Mouse (Mus musculus) CD4-positive helper T cell, adult 2 months (primary cell): ENCODE measurements around the gene Ppfibp1.

Source experiments
- DNase-seq: peaks from one replicate; pipeline ENCODE4 v3.0.0-alpha.2; 2012; ENCODE audit warnings: low read depth, missing footprints, low spot score

The Ppfibp1 gene

DNA sequence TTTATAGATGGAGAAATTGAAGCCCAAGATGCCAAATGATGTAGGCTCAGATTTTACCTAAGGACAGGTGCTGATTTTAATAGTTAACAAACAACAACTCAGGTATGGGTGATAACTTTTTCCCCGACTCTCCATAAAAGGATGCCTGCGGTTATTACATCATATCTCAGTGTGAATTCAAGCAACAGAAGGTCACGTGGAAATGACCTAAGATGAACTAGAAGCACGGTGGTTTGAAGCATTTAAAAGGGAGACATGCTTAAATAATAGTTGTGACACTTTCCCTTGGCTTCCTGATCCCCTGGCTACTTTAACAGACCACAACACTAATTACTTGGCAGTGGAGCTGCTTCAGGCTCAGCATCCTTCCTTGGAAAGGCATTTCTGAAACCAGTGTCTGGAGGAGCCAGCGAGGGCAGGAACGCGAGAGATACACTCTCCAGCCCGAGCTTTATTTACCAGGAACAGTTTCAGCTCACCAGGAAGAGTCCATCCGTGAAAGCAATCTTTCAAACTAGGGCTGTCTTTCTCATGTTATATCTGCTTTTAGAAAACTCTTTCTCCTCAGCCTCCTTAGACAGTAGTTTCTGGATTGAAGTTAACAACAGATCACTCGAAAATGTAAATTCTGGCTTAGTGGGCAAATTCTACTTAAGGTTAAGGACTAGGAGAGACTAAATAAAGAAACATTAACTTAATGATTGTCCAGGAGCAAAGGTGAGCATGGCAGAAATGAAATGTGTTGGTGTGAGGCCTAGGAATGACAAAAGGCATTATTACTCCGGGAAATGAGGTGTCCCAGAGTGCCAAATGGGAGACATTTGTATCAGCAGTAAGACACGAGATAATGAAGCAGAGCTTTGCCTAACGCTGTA, 6.2 kb upstream of the Ppfibp1 start:
- no peak for DNase-seq

DNA sequence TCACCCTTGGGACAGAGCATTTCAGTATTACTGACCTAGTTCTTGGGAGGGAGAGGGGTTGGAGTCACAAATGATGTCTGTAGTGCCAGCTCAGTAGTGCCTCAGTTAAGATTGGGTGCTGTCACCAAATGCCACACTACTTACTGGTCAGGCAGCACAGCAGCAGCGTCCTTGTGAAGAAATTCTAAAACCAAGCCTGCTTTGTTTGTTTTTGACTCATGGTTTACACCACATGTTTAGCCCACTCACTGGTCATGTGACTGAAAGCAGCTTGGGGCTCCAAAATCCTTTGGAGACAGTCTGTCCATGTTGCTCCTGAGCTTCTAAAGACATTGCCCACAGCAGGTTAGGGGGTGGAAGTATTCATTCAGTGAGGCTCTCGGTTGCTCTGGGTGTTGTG, 4.9 kb upstream of the Ppfibp1 start:
- no peak for DNase-seq

DNA sequence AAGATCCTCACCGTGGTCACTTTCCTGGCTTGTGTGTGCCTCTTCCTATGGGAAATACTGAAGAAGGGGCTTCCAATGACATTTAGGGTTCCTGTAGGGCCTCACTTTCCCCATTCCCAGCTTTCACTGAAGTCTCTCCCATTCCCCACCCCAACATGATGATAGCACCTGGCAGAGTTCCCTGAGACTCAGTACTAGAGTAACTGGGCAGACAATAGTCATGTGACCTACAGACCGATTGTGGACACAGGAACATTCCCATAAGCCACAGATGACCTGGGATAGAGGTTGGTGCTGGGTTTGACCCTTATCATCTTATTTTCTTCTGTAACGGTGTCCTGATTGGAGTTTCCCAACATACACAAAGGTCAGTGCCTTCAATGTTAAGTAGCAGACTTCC, 4.1 kb upstream of the Ppfibp1 start:
- no peak for DNase-seq

DNA sequence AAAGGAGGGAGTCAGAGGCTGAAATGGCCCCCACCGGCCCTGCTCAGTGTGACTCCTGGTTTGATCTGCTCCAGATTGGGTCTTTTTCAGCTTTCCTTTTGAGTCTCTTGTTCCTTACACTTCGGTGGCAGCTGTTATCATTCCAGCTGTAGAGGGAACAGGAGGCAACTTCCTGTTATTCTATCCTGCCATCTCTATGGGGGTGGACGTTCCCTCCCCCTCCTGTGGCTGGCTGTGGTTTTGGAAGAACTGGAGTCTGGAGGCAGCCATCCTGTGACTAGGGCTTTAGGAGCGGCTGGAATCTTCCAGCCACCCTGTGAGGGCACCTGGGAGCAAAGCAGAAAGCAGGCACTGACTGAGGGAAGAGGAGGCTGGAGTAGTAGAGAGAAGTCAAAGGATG, 3.4 kb upstream of the Ppfibp1 start:
- no peak for DNase-seq

DNA sequence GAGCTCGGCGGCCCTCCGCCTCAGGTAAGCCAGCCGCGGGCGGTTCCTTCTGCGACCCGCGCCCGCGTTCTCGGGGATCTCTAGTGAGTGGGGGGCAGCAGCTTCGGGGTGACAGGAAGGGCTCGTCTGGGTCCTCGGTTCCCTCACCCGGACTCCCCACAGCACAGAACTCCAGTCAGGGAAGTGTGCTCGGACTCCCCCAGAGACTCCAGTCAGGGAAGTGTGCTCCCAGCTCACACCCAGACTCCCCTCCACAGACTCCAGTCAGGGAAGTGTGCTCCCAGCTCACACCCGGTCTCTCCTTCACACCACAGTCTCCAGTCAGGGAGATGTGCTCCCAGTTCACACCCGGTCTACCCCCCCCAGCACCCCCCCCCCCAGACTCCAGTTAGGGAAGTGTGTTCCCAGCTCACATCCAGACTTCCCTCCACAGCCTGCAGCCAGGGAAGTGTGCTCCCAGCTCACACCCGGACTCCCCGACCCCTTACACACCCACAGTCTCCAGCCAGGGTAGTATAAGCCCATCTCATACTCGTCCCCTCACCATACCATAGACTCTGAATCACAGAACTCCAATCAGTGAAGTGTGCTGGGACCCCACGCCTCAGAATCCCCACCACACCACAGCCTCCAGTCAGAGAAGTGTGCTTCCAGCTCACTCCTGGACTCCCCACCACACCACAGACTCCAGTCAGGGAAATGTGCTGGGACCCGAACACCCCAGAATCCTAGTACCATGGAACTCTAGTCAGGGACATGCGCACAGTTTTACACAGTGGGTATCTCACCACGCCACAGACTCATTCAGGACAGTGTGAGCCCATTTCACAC, 588 bp downstream of the Ppfibp1 start:
- DNase-seq, result peak; percentile 9

DNA sequence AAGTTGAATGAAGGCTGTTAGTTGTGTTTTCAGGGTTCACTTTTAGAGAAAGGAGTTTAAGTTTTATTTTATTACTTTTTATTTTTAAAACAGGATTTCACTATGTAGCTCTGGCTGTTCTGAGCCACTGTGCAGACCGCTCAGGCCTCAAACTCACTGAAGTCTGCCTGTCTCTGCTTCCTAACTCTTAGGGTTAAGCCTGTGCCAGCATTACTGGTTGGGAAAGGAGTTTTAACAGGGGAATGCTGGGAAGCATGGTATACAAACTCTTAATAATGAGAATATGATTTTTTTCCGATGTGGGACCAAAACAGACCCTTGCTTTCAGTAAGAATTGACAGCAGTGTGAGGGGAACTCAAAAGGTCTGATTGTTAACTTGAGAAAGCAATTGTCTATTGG, 1.9 kb downstream of the Ppfibp1 start:
- DNase-seq, result no peak

DNA sequence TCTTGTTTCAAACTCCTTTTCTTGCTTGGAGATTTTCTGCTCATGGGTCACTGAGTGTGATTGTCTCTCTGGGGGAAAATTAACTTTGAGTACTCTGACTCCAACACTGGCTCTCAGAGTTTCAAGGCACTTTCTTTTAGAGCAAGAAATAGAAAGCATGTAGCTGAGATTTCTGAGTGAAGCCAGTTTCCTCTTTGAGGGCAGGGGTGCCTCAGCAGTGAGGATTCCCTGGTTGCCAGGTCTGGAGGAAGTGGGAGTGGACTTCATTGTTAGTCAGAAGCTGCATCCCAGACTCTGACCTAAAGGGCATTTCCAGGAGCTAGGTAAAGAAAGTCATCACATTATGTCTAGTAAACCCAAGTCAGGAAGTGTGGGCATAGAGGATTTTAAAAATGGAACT, 2.3 kb downstream of the Ppfibp1 start:
- no peak for DNase-seq

DNA sequence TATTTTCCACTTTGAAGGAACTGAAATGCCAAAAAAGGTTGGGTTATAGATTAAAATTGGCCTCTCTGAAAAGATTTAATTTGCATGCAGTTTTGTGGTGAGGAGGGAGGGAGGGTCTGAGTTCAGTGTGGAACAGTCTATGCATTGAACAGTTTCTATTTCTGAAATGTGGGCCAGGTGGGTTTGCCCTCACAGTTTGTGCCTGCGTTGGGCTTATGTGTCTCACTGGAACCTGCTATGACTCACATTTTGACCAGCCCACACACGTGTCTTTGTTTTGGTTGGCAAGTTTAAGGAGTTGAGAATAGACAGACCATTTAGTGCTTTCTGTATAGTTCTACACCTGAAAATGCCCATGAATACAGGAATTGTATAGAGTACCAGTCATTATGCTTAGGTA, 5.6 kb downstream of the Ppfibp1 start:
- peak; percentile 12 for DNase-seq

DNA sequence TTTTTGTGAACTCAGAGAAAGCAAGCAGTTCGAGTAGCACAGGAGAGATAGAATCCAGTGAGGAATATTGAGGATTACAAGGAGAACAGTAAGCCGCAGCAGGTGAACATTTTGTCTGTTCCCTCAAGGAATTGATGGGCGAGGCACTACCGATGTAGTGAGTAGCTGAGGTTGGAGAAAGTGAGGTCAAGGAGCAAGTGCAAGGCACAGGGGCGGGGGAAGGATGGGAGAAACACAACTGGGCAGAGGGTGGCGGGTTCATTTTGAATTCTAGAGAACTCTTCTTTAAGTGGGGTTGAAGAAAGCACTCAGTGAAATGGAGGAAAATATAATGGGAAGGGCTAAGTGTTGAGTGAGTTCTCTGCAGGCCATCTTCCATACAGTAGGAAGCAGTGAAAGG, 10.4 kb downstream of the Ppfibp1 start:
- no peak for DNase-seq

DNA sequence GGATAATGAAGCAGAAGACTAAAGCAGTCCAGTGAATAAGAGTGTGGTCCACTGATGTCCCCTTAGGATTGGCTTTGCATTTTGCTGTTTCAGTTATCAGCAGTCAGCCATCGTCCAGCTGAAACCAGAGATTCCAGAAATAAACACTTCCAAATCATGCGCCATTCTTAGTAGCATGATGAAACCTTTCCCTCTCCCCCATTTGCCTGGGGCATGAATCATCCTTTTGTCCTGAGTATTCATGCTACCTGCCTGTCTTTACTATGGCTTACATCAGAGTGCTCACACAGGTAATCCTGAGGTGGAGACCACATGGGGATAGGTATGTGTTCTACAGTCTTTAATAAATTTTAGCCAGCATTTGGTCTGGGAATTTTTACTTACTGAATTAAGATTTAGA, 11.4 kb downstream of the Ppfibp1 start:
- no peak for DNase-seq

DNA sequence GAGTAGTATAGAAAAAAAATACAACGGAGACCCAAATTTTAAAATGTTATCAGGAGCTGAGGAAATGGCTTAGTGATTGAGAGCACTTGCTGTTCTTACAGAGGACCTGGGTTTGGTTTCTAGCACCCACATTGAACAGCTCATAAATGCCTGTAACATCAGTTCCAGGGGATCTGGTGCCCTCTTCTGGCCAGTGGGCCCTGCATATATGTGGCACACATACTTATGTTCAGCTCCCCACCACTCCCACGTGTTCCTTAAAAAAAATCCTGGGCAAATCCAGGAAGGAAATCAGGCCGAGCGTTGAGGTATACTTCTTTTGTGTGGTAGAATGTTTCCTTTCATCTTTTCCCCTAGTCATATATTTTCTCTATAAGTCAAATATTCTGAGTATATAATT, 13.6 kb downstream of the Ppfibp1 start:
- no peak for DNase-seq

DNA sequence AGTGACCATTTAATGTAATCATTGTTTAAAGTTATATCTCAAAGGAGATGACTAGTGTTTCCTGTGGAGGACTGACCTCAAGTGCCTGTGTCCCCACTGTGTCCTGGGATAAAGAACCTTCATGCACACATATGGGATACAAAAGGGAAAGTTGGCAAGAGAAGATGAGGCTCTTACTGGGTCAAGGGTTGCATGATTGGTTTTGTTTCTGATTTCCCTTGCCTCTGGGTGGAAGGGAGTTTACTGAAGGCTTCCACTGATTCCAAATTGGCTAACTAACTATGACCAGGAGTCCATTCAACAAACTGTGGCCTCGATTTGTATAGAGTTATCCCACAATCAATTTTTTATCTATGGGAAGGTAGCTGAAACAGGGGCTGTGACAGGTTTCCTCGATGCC, 15.3 kb downstream of the Ppfibp1 start:
- no peak for DNase-seq

DNA sequence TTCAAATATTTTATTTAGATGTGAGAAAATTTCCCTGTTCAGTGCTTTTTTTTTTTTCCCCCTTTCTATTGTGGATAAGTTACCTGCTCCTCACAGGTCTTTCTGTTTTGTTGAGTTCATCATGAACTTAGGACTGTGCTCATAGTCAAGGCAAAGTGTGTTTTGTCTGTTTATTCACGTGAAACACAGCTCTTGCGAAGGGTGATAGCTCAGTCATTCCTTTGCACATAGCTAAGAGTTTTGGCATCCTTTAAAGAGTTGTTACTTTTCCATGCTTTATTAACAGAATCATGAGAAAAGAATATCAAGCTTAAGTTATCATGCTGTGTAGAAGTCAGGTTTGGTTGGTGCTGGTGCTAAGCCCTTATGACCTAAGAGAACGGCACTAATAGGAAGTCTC, 16.4 kb downstream of the Ppfibp1 start:
- DNase-seq, result no peak

DNA sequence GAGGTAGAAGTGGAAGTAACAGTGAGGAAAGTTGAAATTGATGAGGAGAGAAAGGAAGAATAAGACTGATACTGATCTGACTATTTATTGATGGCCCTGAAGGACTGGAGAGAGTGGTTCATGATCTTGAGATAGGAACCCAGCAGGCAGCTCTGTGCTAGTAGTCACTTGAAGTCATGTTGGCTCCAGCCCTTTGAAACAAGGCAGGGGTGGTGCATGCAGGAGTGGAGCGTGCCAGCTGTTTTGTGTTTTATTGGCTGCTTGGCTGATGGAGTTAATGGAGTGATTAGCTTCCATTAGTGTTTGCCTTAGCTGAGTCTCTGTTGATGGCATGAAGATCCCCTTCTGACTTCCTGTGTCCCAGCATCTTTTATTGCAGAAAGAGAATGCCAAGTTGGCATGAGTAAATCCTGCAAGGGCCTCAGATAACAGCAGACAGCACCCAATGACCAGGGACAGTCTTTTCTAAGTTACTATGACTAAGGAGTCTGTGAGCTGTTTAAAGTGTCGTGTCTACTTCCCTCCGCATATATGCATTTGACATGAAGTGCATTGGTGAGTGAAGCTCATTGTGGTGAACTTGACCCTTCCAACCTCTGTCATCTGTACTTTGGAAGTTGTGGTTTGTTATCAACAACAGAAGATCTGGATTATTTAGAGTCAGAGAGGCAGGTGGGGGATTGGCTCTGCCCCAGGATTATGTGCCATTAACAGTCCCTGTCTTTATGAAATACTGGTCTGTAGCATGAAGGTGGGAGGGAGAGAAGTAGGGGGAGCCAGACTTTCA, 17.9 kb downstream of the Ppfibp1 start:
- no peak for DNase-seq

DNA sequence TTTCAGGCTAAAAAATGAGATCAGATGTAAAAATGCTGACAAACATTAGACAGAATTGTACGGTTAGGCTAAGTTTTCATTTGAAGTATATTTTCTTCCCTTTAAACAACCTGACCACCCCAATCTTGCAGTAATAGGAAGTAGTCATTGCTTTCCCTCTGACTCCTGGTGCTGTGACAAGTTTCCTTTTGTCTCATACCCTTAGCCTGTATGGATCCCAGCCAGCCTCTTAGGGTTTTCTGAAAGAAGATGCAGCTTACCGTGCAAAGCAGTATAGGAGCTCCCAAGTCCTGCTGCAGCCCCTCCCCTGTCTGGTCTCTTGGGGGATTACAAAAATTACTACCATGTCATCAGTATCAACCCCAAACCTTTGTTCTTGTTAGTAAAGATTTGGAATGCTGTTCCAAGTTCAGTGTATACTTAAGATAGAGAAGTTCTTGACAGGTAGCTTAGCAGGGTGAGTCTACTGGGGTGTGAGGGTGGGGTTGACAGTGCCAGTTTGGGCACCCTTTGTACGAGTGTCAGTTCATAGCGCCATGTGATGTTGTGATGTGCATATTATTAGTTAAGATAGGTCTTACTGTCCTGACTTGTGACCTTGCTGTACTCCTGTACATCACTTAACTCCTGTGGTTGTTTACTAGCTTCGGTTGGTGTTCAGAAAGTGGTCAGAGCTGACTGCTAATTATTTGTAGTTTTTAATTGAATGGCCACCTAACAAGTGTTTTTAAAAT, 18.9 kb downstream of the Ppfibp1 start:
- DNase-seq, result no peak

DNA sequence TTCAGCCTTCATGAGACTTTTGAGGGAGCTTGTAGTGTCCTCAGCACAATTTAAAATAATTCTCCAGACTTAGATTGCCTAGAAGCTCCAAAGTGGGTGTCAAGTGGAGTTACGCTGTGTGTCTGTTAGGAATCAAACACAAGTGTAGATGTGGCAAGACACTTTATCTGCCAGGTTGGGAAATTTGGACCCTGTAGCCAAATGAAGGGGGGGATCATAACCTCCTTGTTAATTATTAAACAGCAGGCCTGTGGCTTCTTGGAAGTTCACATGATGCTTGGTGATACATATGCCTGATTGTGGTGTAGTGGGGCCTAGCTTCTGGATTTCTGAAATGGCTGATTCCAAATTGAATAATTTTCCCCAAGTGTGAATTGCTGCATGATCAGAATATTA, 19.5 kb downstream of the Ppfibp1 start:
- no peak for DNase-seq

DNA sequence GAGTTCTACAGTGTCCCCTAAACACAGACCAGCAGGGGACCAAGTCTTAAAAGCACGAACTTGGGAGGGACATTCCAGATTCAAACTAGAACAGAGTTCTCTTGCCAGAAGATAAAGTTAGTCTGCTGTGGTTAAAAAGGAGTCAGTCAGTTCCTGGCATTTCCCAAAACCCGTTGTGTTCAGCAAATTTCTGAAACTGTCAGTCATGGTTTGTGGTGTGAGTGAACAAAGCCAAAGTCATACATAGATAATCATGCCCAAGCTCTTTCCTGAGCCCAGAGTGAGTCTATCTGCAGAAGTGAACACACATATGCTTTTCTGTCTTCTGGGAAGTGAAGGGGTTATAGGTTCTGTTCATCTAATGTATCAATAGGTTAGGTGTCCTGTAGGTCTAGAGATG, 20.5 kb downstream of the Ppfibp1 start:
- DNase-seq, result peak; percentile 6

DNA sequence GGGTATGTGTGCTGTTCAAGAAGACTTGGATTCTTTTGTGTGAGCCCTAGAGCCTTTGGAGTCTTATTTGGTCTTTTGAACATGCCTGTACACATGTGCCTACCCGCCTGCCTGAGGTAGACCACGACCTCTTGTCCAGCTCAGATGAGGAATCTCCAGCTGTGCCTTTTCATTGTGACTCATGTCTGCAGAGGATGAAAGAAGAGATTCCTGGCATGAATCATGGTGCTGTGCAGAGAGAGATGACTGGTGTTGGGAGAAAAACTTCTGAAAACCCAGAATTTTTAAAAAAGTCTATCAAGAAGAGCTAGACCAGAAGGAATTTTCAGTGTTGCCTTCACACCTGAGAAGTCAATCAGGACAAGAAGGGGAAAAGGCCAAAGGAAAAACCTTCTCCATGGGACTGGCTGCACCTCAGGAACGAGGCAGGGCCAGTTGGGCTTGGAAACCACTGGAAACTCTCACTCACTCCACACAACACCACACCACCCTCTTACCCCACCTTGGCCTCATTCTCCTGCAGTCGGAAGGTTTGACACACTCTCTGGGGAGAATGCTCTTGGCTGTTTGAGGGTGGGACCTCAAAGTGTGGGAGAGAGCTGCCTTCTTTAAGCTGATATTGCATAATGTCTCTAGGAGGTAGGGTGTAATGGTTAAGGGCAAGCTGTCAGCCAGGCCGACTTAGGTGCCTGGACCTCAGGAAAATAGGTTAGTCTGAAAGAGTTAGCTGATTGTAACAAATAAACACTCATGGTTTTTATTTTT, 21.6 kb downstream of the Ppfibp1 start:
- DNase-seq, result no peak

DNA sequence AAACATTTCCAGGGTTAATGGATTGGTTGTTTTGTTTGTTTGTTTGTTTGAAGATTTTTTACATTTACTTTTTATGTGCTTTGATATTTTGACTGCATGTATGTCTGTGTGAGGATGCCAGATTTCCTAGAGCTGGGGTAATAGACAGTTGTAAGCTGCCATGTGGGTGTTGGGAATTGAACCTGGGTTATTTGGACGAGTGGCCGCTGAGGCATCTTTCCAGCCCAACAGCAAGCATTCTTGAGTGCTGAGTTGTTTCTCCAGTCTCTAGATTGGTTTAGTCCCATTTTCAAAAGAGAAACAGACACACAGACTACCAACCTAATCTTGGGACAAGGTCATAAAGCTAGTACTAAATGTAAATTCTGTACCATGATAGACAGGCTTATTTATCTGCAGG, 22.5 kb downstream of the Ppfibp1 start:
- no peak for DNase-seq

DNA sequence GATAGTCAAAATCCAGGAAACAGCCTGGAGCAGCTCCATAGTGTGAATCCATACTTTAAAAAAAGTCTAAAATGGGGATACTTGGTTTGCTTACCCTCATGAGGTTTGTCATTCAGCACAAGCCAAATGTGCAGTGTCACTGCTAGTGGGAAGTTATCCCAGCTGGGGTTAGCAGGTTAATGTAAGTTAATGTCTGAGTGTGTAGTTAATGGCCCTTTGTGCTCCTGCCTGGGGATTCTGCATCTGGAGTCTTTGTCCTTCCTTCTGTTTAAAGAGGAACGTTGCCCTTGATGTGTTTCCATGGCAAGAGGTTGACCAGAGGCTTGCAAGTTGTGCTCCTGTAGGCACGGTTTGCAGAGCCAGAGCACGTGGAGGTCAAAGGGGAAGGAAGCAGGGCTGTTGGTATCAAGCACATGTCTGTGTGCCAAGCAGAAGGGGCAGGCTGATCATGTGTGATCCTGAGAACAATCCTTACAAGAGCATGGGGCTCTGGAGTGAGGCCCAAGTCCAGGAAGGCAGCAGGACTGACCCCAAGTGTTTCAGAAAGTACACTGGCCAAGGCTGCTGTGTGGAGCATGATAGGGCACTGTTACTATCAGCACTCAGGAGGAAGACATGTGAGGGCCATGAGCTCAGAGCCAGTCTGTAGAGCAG, 24.7 kb downstream of the Ppfibp1 start:
- DNase-seq, result no peak
